Mouse (Mus musculus) left cerebral cortex, adult 6 months (tissue): ENCODE data around the gene Rad21l. TPM values are rescaled to one million over a fixed set of nuclear protein-coding genes. Genes with fewer than 3 reads are reported as not detected.

Source experiments
- long read RNA-seq, 2 experiments: library from polyadenylated mRNA; unstranded; transcript quantifications; one replicate each; pipeline ENCODE4 v2.0.0; 2019 to 2020
- polyA plus RNA-seq: library from polyadenylated mRNA; unstranded; fragments of <200 nt; fragmentation: Nextera tagmentation; gene quantifications from 2 replicates; pipeline ENCODE4 v1.2.3, GENCODE M21; 2021

Gene Rad21l
- polyA plus RNA-seq: 0.12 and 0.23 TPM in 2 replicates
- long read RNA-seq, experiment 1, partial matches to known transcripts: 0 of 1 reads
- long read RNA-seq, experiment 1, other reads (novel, unspliced or antisense): 1 of 1 reads
- long read RNA-seq, experiment 2: 0 reads

DNA sequence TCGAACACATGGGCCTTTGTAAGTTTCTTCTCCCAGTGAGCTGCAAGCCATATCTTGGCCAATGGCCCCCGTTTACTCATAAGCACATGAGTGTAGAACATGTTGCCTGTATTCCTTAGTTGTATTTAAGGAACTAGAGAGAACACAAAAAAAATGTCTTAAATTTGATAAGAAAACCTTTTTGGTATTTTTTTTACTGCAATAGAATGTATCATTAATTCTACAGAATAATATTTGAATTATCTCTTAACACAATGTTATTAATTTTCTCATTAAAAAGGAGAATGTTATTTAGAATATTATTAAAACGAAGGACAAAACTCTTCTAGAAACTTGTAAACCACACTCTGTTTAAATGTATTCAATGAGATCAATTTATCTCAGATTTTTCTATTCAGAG, at the start of gene Rad21l:
TSS of gene Rad21l (minus strand) at position 101 of the 400 bp plus-strand sequence.

DNA sequence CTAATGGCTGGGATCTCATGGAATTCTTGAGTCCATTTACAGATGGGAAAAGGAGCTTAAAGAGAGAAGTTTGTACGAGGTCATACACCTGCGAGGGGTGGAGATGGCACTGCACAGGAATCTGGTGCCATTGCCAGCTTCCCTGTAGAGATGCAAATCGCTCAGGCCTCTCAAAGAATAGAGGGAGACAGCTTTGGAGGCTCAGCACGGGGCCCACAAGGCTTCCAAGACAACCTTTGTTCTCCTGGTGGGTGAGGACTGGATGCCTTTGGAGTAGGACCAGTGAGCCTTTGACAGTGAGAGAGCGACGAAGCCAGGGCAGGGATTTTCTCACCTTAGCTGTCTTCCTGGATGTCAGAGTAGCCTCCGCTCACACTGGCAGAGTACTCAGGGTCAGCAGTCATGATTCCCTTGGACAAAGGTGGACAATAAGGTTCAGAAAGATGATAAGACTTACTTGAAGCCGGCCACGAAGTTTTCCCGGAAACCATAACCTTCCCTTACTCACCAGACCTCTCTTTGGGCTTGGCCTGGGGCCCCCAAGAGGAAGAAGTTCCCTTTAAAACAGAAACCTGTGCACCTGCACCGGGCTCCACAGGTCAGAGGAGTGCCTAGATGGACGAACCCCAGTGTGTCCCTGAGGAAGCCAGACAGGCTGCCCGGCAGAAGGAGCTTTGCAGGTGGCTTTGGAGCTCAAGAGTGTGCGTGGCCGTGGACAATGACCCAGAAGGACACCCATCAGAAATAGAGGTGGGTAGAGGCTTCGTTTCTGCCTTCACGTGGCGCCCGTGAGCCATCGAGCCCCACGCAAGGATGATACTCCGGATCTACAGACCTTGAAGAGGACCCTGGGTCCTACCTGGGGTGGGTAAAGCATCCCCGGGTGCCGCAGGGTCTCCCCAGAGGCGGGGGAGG, 33.2 kb upstream of the Rad21l start, which contains the start of gene Tmem74b:
TSS of gene Tmem74b (plus strand) at position 778 of the 915 bp plus-strand sequence.

DNA sequence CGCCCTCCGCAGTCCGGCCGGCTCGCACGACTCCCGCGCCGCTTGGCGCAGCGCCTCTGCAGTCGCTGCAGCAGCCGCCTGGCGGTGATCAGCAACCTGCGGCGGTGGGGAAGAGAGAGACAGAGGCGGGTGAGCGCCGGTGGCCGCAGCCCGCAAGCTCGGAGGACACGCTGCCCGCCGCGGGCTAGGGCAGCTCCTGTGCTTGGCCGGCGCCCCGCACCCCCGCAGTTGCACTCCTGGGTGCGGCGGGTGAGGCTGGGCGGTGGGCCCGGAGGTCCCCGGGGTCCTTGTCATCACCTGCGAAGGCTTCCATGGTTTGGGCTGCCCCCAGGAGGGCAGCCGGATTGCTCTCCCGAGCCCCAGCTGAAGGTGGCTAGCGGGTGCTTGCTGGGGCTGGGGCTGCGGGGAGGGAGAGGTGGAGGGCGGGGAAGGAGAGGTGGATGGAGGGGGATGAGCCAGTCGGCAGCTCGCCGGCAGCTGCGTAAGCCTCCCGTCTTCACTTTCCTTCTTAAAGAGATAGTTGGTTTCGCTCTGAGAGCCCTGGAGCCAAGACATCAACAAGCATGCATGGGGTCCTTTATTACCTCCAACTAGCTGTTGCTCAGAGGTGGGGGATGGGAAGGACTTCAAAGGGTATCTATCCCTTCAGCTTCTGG, 36.0 kb downstream of the Rad21l start, which contains the start of gene Snph:
TSS of gene Snph (minus strand) at position 435 of the 656 bp plus-strand sequence.

Other genes starting within 250 kb of the Rad21l start
- gene 4921509C19Rik, start 192.4 kb downstream of the Rad21l start, polyA plus RNA-seq: not detected in 2 replicates
- 89.6 and 126 TPM in 2 replicates for gene Nsfl1c, start 174.4 kb downstream of the Rad21l start, polyA plus RNA-seq
- gene Fkbp1a, start 126.0 kb downstream of the Rad21l start, polyA plus RNA-seq: 951 and 966 TPM in 2 replicates
- gene Sdcbp2, start 95.9 kb downstream of the Rad21l start, polyA plus RNA-seq: 1.3 and 2.5 TPM in 2 replicates
- gene Snph, start 35.9 kb downstream of the Rad21l start, polyA plus RNA-seq: 62.1 and 89.8 TPM in 2 replicates
- gene Tmem74b, start 33.5 kb upstream of the Rad21l start, polyA plus RNA-seq: 11.2 and 13.1 TPM in 2 replicates
- 41.5 and 47.6 TPM in 2 replicates for gene Psmf1, start 75.7 kb upstream of the Rad21l start, polyA plus RNA-seq
- 0.06 and 0.11 TPM in 2 replicates for gene Rspo4, start 174.4 kb upstream of the Rad21l start, polyA plus RNA-seq
- 0.06 TPM in 1 of 2 replicates, not detected in the other for gene Angpt4, start 242.7 kb upstream of the Rad21l start, polyA plus RNA-seq